Mouse (Mus musculus) stomach, embryonic 14.5 days (tissue): ENCODE measurements at regions not wholly inside any gene's neighbourhood (a gene's known extent, or its start where the extent isn't known, plus 50 kb on each side); places are given as distances from the start of the nearest gene placed in this dataset.
"Not testable (repeated sequence)": the region's sequence is repeated elsewhere in the genome, so short reads cannot be mapped to it uniquely, and the experiment has no call there.

Experiments
- ATAC-seq: fragments of 200-750 bp; cut with Nextera tagmentation; 2 replicates; pipeline ENCODE4 v1.8.0; 2017; ENCODE audit warnings: low read depth, moderate TSS enrichment; ENCODE audit not compliant: insufficient number of reproducible peaks, insufficient read depth, low FRiP score
- H3K27ac ChIP-seq: fragments of 300-500 bp; sonication (generic); 2 replicates; pipeline ENCODE4 v1.5.1; 2014; ENCODE audit warnings: mild to moderate bottlenecking, low read length, moderate library complexity, mixed read lengths
- H3K27me3 ChIP-seq: fragments of 300-500 bp; sonication (generic); 2 replicates; pipeline ENCODE4 v1.6.1; 2014; ENCODE audit warnings: low read length, control low read depth, mixed read lengths; ENCODE audit not compliant: control insufficient read depth, insufficient read depth
- H3K36me3 ChIP-seq: fragments of 300-500 bp; sonication (generic); 2 replicates; pipeline ENCODE4 v1.6.1; 2014; ENCODE audit warnings: mild to moderate bottlenecking, control low read depth, low read length, moderate library complexity, mixed read lengths; ENCODE audit not compliant: control insufficient read depth, insufficient read depth
- H3K4me1 ChIP-seq: fragments of 300-500 bp; sonication (generic); 2 replicates; pipeline ENCODE4 v1.6.1; 2014; ENCODE audit warnings: low read length, control low read depth, mixed read lengths; ENCODE audit not compliant: control insufficient read depth, insufficient read depth
- H3K4me2 ChIP-seq: fragments of 300-500 bp; sonication (generic); replicated peaks from 2 replicates; pipeline ENCODE4 v1.6.1; 2014; ENCODE audit warnings: low read depth, low read length, control low read depth
- H3K4me3 ChIP-seq: fragments of 300-500 bp; sonication (generic); 2 replicates; pipeline ENCODE4 v1.5.1; 2014; ENCODE audit warnings: low read depth, low read length, control low read depth
- H3K9ac ChIP-seq: fragments of 300-500 bp; sonication (generic); replicated peaks from 2 replicates; pipeline ENCODE4 v1.6.1; 2014; ENCODE audit warnings: low read depth, mild to moderate bottlenecking, control low read depth, low read length, moderate library complexity, mixed read lengths
- H3K9me3 ChIP-seq: fragments of 300-500 bp; sonication (generic); 2 replicates; pipeline ENCODE4 v1.6.1; 2016; ENCODE audit warnings: low read depth, low read length, control low read depth; ENCODE audit not compliant: control insufficient read depth
- WGBS: fragments of 180-500 bp; shearing (Covaris S2); extraction: QIAGEN DNeasy Blood & Tissue Kit; methylation state at CpG from one replicate; pipeline ENCODE4 v1.1.7; 2014; 5-methylcytosine and 5-hydroxymethylcytosine counted together

DNA sequence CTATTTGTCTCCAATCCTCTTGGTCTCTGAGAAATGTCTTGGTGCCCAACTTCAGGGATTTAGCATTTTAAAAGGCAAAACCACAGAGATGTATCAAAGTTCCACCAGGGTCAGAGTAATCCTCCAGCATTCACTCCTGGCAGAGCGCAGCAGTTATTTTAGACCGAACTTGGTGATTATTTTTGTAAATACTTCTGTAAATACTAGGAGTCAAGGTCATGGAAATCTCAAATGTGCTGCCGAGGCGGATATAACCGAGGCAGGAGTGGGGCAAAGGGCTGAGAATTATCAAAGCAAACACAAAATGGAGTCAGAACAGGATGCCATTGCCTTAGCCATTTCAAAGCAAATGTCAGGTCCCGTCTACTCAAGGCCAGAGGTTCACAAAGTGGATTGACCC is 105.2 kb downstream of the Nucb2 start:
- WGBS, result 53% methylated on average over 6 of the region's 6 CpGs
- Histone ChIP-seq H3K27me3 (no peaks in the 10 kb centered on the region), H3K4me2 (no peak overlapping the region), H3K27ac (no peak overlapping the region), H3K36me3 (no peaks in the 10 kb centered on the region), H3K9me3 (no peaks in the 10 kb centered on the region), H3K9ac (no peak overlapping the region), H3K4me1 (no peaks in the 10 kb centered on the region), H3K4me3 (no peak overlapping the region)
- no peak for ATAC-seq

DNA sequence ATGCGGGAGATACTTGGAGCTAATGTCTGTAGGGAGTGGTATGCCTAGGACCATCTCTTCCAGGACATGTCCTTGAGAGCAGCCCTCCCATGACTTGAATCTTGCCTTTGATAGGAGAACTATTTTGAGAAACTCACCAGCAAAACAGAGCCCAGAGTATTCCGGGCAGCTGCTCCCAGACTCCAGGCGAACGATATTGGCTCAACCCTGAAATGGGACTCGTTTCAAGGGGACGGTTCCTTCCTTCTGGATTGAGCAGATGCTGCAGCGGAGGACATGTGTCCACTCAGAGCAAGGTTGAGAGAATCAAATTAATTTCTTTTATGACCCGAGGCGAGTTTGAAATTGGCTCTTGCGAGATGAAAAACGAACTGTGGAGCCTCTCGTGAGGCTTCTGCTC is 105.7 kb downstream of the Nucb2 start:
- no peaks in the 10 kb centered on the region for H3K4me1 ChIP-seq
- WGBS, result 79% methylated on average over 12 of the region's 12 CpGs
- H3K27ac ChIP-seq, result no peak overlapping the region
- no peak overlapping the region for H3K4me2 ChIP-seq
- no peaks in the 10 kb centered on the region for H3K27me3 ChIP-seq
- H3K9me3 ChIP-seq, result no peaks in the 10 kb centered on the region
- H3K4me3 ChIP-seq, result no peak overlapping the region
- no peak for ATAC-seq
- no peaks in the 10 kb centered on the region for H3K36me3 ChIP-seq
- no peak overlapping the region for H3K9ac ChIP-seq

DNA sequence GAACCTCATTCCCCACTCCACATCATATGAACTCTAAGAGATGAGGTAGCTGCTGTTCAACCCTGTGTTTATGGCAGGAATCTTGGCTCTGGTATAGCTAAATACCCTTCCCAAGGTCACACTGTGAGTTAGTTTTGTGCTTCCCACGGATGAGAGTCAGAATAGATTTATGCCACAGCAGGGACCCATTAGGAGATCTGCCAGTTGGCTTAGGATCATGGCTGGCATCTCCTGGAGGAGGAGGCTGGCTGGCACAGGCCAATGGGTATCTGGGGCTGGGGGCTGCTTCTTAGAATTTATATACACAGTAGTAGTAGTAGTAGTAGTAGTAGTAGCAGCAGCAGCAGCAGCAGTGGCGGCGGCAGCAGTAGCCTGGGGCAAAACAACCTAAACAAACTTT is 111.8 kb downstream of the Nucb2 start:
- no peaks in the 10 kb centered on the region for H3K4me1 ChIP-seq
- no peak overlapping the region for H3K4me3 ChIP-seq
- no peak overlapping the region for H3K4me2 ChIP-seq
- WGBS, result 59% methylated on average over 3 of the region's 3 CpGs
- H3K9me3 ChIP-seq, result no peaks in the 10 kb centered on the region
- H3K27me3 ChIP-seq, result no peaks in the 10 kb centered on the region
- ATAC-seq, result no peak
- H3K36me3 ChIP-seq, result no peaks in the 10 kb centered on the region
- no peak overlapping the region for H3K27ac ChIP-seq
- H3K9ac ChIP-seq, result no peak overlapping the region

DNA sequence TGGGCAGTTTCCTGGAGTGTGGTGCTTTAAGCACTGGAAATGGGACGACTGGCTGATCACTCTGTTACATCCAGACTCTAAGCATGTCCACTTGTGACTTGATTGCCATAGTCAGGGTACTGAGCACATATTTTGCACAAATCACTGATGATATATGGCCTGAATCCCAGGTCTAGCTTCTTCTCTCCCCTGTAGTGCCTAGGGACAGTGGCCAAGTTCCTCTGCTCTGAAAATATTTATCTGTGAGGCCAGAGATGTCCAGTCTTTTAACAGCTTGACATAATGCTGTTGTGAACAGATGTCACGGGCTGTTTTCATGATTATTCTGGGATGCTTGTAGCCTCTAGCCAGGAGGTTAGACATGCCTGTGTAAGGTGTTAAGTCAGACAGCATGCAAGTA is 115.5 kb downstream of the Nucb2 start:
- ATAC-seq, result no peak
- H3K27ac ChIP-seq, result no peak overlapping the region
- WGBS, result 71% methylated on average over 2 of the region's 2 CpGs
- no peaks in the 10 kb centered on the region for H3K9me3 ChIP-seq
- H3K27me3 ChIP-seq, result no peaks in the 10 kb centered on the region
- H3K4me1 ChIP-seq, result no peaks in the 10 kb centered on the region
- no peak overlapping the region for H3K9ac ChIP-seq
- no peak overlapping the region for H3K4me3 ChIP-seq
- no peaks in the 10 kb centered on the region for H3K36me3 ChIP-seq
- H3K4me2 ChIP-seq, result no peak overlapping the region

DNA sequence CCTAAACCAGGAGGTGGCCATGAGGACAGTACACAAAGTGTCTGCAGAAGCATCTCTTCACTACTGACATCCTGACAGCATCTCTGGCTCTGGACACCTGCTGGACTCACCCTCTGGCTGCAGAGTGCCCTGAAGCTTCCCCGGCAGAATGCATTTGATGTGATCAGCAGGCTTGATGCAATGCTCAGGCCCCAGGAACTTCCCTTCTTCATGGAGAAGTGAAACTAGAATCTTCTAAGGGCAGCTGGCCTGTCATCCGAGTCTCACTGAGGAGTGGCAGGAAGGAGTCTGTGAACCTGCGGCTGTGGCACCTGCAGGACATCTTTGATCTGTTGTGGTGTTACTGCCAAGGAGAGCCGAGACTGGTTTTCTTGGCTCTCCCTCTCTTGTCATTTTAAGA is 116.2 kb downstream of the Nucb2 start:
- no peak overlapping the region for H3K4me2 ChIP-seq
- no peak overlapping the region for H3K9ac ChIP-seq
- WGBS, result 65% methylated on average over 4 of the region's 4 CpGs
- H3K4me3 ChIP-seq, result no peak overlapping the region
- no peaks in the 10 kb centered on the region for H3K36me3 ChIP-seq
- H3K4me1 ChIP-seq, result no peaks in the 10 kb centered on the region
- H3K9me3 ChIP-seq, result no peaks in the 10 kb centered on the region
- H3K27ac ChIP-seq, result no peak overlapping the region
- ATAC-seq, result no peak
- H3K27me3 ChIP-seq, result no peaks in the 10 kb centered on the region

DNA sequence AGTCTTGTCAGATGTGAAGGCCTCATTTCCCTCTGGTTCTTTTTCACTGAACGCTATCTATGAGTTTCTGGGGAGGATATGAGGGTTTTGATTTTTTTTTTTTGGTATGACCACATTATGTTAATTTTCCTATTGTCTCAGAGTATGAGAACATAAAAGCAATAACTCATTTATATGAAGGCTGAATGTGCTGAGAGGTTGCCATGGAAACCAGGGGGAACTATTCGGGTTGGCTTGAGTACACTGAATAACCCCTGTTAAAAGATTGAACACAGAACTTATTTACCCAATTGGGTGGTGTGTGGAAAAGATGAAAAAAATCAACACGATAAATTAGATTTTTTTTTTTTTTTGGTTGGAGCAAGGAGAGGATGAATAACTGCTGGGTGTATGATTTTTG is 129.0 kb downstream of the Nucb2 start:
- Histone ChIP-seq H3K4me2 (no peak overlapping the region), H3K9ac (no peak overlapping the region), H3K4me3 (no peak overlapping the region), H3K27ac (no peak overlapping the region), H3K4me1 (no peaks in the 10 kb centered on the region), H3K9me3 (no peaks in the 10 kb centered on the region), H3K27me3 (no peaks in the 10 kb centered on the region), H3K36me3 (no peaks in the 10 kb centered on the region)
- 49% methylated on average over 3 of the region's 3 CpGs for WGBS
- ATAC-seq, result no peak

DNA sequence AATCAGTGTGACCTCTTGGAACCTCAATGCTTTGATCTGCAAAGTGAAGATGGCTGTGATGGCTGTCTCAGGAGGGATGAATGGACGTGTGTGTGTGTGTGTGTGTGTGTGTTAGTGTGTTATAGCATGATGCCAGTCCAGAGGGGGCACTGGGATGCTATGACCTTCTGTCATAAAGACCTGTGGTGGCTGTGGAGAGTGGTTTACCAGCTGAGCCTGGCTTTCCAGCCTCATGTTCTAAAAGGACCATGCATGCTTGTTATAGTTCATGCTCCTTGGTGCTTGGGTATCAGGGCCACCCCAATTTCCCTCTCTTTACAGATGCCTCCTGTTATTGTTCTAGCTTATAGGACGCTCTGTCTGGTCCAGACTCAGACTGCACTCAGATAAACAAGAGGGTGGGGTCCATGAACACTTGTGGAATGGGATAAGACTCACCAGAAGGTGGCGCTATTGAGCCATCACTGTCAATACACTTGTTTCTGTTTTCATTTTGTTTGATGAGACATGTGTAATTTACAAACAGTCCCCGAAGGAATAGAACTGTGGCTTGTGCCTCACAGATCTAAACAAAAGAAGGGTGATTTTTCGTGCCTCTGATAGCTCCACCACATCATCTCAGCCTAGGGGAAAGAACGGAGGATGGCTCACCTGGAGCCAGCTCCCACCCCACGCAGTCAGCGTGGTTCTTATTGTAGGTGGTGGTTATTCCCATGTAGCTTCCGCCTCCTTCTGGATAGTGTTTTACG is 140.9 kb downstream of the Nucb2 start:
- H3K9me3 ChIP-seq, result no peaks in the 10 kb centered on the region
- H3K4me2 ChIP-seq, result no peak overlapping the region
- H3K27ac ChIP-seq, result no peak overlapping the region
- no peak overlapping the region for H3K4me3 ChIP-seq
- H3K36me3 ChIP-seq, result no peaks in the 10 kb centered on the region
- ATAC-seq, result 0 out of 2 replicates have a peak, but pooled peaks have one; percentile 23
- H3K9ac ChIP-seq, result no peak overlapping the region
- WGBS, result 55% methylated on average over 10 of the region's 10 CpGs
- no peaks in the 10 kb centered on the region for H3K4me1 ChIP-seq
- no peaks in the 10 kb centered on the region for H3K27me3 ChIP-seq

DNA sequence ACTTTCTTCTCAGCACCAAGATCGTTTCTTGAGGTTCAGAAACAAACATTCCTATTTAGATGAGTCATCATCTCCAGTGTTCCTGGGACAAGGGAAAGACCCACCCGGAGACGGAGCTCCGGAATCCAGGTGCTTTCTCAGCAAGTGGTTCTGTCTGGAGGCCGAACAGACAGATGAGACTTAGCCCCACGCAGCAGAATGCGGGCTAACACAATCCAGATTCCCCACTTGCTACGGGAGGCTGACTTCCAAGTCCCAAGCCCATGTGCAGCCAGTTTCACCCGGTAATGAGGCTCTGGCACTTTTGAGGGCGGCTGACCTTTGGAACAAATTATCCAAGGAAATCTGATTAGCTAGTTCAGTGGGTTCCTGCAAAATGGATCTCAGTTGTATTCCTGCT is 150.3 kb downstream of the Nucb2 start:
- Histone ChIP-seq H3K27me3 (no peaks in the 10 kb centered on the region), H3K4me1 (no peaks in the 10 kb centered on the region), H3K9ac (no peak overlapping the region), H3K36me3 (no peaks in the 10 kb centered on the region), H3K4me3 (no peak overlapping the region), H3K9me3 (no peaks in the 10 kb centered on the region), H3K27ac (no peak overlapping the region), H3K4me2 (no peak overlapping the region)
- WGBS, result 62% methylated on average over 10 of the region's 10 CpGs
- no peak for ATAC-seq

DNA sequence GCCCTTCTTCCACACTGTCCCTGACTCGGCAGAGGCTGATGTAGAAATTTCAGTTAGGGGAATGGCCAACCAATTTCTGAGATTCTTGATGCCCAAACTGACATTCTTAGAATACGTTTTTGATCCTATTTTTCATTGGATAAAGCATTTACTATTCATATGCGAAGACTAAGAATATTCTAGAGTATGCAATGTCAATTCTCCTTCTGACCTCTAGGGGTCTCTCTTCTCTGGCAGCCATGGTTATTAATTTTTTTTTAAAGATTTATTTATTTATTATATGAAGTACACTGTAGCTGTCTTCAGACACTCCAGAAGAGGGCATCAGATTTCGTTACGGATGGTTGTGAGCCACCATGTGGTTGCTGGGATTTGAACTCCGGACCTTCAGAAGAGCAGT is 152.9 kb downstream of the Nucb2 start:
- H3K36me3 ChIP-seq, H3K4me2 ChIP-seq, H3K27me3 ChIP-seq, H3K9me3 ChIP-seq, ATAC-seq, H3K9ac ChIP-seq, H3K4me1 ChIP-seq, H3K27ac ChIP-seq, H3K4me3 ChIP-seq: not testable (repeated sequence)
- 94% methylated on average over 6 of the region's 6 CpGs for WGBS
